Mouse (Mus musculus) testis, adult 2 months (tissue): ENCODE results near the gene Gm45521. TPM values are rescaled to one million over a fixed set of nuclear protein-coding genes. Genes with fewer than 3 reads are reported as not detected.

Experiments
- H3K27ac ChIP-seq: fragments of 200-500 bp; 2 replicates; pipeline ENCODE4 v1.5.1; 2012; ENCODE audit warnings: low read depth, low read length; ENCODE audit not compliant: control insufficient read depth, insufficient read depth
- H3K27me3 ChIP-seq: fragments of 200-500 bp; 2 replicates; pipeline ENCODE4 v1.6.1; 2012; ENCODE audit warnings: mild to moderate bottlenecking, low read length, moderate library complexity; ENCODE audit not compliant: control insufficient read depth, insufficient read depth
- H3K36me3 ChIP-seq: fragments of 200-500 bp; 2 replicates; pipeline ENCODE4 v1.6.1; 2012; ENCODE audit warnings: mild to moderate bottlenecking, low read length; ENCODE audit not compliant: control insufficient read depth, insufficient read depth
- H3K4me1 ChIP-seq: fragments of 200-500 bp; 2 replicates; pipeline ENCODE4 v1.6.1; 2012; ENCODE audit warnings: low read length; ENCODE audit not compliant: control insufficient read depth, insufficient read depth
- H3K4me3 ChIP-seq: fragments of 200-500 bp; 2 replicates; pipeline ENCODE4 v1.5.1; 2012; ENCODE audit warnings: low read depth, mild to moderate bottlenecking, low read length, moderate library complexity, mixed read lengths; ENCODE audit not compliant: control insufficient read depth
- CTCF ChIP-seq: fragments of 200-500 bp; IDR thresholded peaks from 2 replicates; pipeline ENCODE4 v1.5.1; 2012; ENCODE audit warnings: low read depth, mild to moderate bottlenecking, inconsistent platforms, low read length, moderate library complexity; ENCODE audit not compliant: control insufficient read depth, insufficient read depth, insufficient replicate concordance
- POLR2A ChIP-seq: fragments of 200-500 bp; IDR thresholded peaks from 2 replicates; pipeline ENCODE4 v1.6.1; 2012; ENCODE audit warnings: low read depth, mild to moderate bottlenecking, inconsistent platforms, low read length, moderate library complexity; ENCODE audit not compliant: control insufficient read depth
- polyA plus RNA-seq: library from polyadenylated mRNA; depleted of rRNA; stranded (reverse); fragments of >200 nt; gene quantifications from 2 replicates; pipeline ENCODE4 v1.2.3, GENCODE M21; 2012

Gm45521 gene
- polyA plus RNA-seq, 1 experiment = 3.4 TPM

DNA sequence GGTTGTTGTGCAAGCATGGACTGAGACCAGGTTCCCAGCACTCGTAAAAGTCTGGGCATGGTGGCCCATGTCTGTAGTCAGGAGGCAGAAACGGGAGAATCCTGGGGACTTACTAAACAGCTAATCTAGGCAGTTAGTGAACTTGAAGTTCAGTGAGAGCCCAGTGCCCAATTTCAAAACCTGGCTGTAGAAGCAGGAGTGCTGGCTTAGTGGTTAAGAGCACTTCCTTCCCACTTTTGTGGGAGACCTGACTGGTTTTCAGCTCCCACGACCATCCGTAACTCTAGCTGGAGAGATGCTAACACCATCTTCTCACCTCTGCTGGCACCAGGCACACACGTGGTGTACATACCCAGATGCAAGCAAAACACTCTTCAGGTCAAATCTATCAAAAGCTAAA lies 35.6 kb upstream of the Gm45521 start:
- Histone ChIP-seq H3K4me3 (no peak overlapping the region), H3K4me1 (no peaks in the 10 kb centered on the region), H3K36me3 (no peaks in the 10 kb centered on the region), H3K27ac (no peak overlapping the region), H3K27me3 (no peaks in the 10 kb centered on the region)
- TF ChIP-seq CTCF (no peak), POLR2A (no peak)

DNA sequence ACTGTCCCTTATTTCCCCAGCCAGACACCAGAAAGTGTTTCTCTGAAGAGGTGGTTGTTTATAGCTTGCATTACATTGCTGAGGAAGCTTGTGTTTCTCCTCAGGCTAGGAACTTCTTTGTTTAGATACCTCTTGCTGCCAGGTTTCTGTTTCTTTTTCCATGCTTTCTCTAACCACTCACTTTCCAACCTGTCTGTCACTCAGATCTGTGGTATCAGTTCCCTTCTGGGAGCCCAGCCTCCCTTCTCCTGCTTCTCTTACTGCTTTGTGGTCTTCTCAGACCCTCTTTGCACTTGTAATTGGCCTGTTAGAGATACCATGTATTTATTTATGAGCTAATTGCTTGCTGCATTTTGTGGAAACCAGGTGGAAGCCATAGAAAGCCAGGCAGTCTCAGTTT lies 33.5 kb upstream of the Gm45521 start:
- Histone ChIP-seq H3K27ac (no peak overlapping the region), H3K36me3 (no peaks in the 10 kb centered on the region), H3K4me3 (no peak overlapping the region), H3K27me3 (no peaks in the 10 kb centered on the region), H3K4me1 (no peaks in the 10 kb centered on the region)
- no peak for TF ChIP-seq CTCF
- no peak for TF ChIP-seq POLR2A

GRCm38 (mm10) chr14:7928362-7928761 lies 28.7 kb upstream of the Gm45521 start:
- no peak overlapping the region for H3K4me3 ChIP-seq
- no peak overlapping the region for H3K27ac ChIP-seq
- no peak for TF ChIP-seq POLR2A
- TF ChIP-seq CTCF = no peak
- no peaks in the 10 kb centered on the region for H3K4me1 ChIP-seq
- H3K36me3 ChIP-seq = no peaks in the 10 kb centered on the region
- no peaks in the 10 kb centered on the region for H3K27me3 ChIP-seq

GRCm38 (mm10) chr14:7929029-7929428 lies 28.1 kb upstream of the Gm45521 start:
- Histone ChIP-seq H3K4me3 (no peak overlapping the region), H3K27ac (no peak overlapping the region), H3K36me3 (no peaks in the 10 kb centered on the region), H3K27me3 (no peaks in the 10 kb centered on the region), H3K4me1 (no peaks in the 10 kb centered on the region)
- no peak for TF ChIP-seq POLR2A
- no peak for TF ChIP-seq CTCF

GRCm38 (mm10) chr14:7932151-7932550 lies 24.9 kb upstream of the Gm45521 start:
- H3K36me3 ChIP-seq = no peaks in the 10 kb centered on the region
- no peak overlapping the region for H3K4me3 ChIP-seq
- H3K4me1 ChIP-seq = no peaks in the 10 kb centered on the region
- no peak overlapping the region for H3K27ac ChIP-seq
- H3K27me3 ChIP-seq = no peaks in the 10 kb centered on the region
- TF ChIP-seq POLR2A = no peak
- TF ChIP-seq CTCF = no peak

DNA sequence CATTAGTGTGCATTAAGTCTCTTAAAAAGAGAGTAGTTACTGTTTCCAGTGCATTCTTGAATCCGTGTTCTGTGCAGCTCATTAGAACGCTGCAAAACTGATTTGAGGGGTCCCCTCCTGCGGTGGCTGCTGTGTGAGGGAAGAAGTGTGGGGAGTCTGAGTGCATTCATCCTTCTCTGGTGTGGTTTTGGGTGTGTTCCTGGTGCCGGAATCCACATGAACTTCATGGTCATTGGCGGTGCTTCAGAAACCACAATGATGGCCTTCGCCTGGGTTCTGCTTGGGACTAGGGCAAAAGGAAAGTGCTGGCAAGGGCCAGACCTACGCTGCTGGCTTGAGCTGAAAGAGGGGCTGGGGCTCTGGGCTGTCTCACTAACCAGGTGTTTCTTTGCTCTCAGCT lies 22.9 kb upstream of the Gm45521 start:
- no peak overlapping the region for H3K27ac ChIP-seq

GRCm38 (mm10) chr14:7937052-7937630 lies 19.9 kb upstream of the Gm45521 start:
- Histone ChIP-seq H3K27ac (no peak overlapping the region), H3K36me3 (no peaks in the 10 kb centered on the region), H3K27me3 (no peaks in the 10 kb centered on the region), H3K4me3 (no peak overlapping the region), H3K4me1 (no peaks in the 10 kb centered on the region)
- TF ChIP-seq CTCF (peak; percentile 32; the same call in 1 of the 2 replicates), POLR2A (no peak)

More for the DNA sequence above, 22.9 kb upstream of the Gm45521 start:
- Histone ChIP-seq H3K27me3 (no peaks in the 10 kb centered on the region), H3K4me3 (no peak overlapping the region), H3K36me3 (no peaks in the 10 kb centered on the region), H3K4me1 (no peaks in the 10 kb centered on the region)
- no peak for TF ChIP-seq POLR2A
- TF ChIP-seq CTCF = no peak

DNA sequence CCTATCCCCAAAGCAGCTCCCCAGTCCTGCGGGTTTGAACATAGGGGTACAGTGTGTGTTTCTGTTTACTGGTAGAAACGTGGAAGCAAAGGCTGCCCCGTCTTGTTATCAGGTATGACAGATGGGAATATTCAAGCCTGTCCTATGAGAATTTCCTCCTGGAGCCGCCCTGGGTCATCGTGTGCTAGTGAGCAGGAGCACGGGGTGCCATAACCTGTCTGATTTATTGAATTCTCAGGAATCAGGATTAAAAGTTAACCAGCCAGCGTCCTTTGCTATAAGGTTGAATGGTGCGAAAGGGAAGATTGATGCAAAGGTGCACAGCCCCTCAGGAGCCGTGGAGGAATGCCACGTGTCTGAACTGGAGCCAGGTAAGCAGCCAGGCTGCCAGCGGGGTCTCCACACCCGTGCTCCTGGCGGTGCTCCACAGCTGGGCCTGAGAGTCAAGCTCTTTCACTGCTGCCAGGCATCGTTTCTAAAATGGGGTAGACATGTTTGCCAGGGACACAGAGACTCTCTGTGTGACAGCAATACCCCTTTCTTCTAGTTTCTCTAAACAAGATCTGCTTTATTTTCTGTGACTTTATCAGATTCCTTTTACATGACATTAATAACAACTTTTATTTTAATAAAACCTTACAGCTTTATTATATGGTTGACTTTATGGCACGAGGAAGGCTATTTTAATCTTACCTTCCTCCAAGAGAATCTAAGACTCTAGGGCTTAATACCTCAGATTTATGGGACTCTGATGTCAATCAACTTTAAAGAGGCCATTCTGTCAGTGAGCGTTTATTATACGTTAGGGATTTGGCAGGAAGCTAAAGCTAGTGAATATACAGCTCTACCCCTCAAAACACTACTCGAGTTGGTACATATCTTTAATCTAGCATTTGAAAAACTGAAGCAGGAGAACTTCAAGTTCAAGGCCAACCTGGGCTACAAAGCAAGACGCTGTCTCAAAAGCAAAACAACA lies 18.0 kb upstream of the Gm45521 start:
- Histone ChIP-seq H3K27me3 (no peaks in the 10 kb centered on the region), H3K4me3 (no peak overlapping the region), H3K27ac (no peak overlapping the region), H3K4me1 (no peaks in the 10 kb centered on the region), H3K36me3 (no peaks in the 10 kb centered on the region)
- TF ChIP-seq CTCF (no peak), POLR2A (no peak)
